Mouse (Mus musculus) stomach, postnatal 0 days (tissue): ENCODE measurements around the gene Defb42.

Experiments used
- CTCF ChIP-seq: IDR thresholded peaks from 2 replicates; pipeline ENCODE4 v1.5.1; 2016; ENCODE audit warnings: antibody characterized with exemption, low read depth, mild to moderate bottlenecking, moderate library complexity
- EP300 ChIP-seq: optimal IDR thresholded peaks from 2 replicates; pipeline ENCODE3; 2016; ENCODE audit warnings: antibody characterized with exemption

DNA sequence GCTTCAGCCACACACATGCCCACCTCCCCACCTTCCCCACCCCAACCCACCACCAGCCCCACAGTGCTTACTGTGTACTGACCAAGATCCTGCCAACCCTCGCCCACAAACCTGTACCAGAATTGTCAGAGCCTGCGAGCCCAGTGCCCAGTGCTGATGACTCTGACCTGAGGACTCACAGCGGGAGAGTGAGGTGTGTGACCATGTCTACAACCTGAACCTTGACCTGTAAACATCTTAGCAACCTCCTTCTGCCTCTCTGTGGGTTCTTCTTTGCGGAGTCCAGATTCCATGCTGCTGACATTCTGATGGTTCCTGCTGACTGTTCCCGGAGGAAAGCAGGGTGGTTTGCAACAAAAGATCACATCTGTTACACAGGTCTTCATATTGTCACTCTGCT is 18.6 kb downstream of the Defb42 start:
- TF ChIP-seq CTCF: no peak
- TF ChIP-seq EP300: no peak
